Mouse (Mus musculus) kidney, adult 2 months (tissue): Measurements from ENCODE around the gene Sat2. TPM values are rescaled to one million over a fixed set of nuclear protein-coding genes. Genes with fewer than 3 reads are reported as not detected.

Experiments
- DNase-seq: peaks from one replicate; pipeline ENCODE4 v3.0.0; 2021
- H3K27ac ChIP-seq: fragments of 200-500 bp; 2 replicates; pipeline ENCODE4 v1.5.1; 2012; ENCODE audit warnings: low read depth, low read length, control low read depth, inconsistent platforms; ENCODE audit not compliant: insufficient read depth
- H3K27me3 ChIP-seq: fragments of 200-500 bp; replicated peaks from 2 replicates; pipeline ENCODE4 v1.6.1; 2012; ENCODE audit warnings: mild to moderate bottlenecking, moderate library complexity, low read length, inconsistent platforms; ENCODE audit not compliant: control insufficient read depth, insufficient read depth
- H3K36me3 ChIP-seq: fragments of 200-500 bp; 2 replicates; pipeline ENCODE4 v1.6.1; 2012; ENCODE audit warnings: mild to moderate bottlenecking, moderate library complexity, low read length, inconsistent platforms; ENCODE audit not compliant: control insufficient read depth, insufficient read depth
- H3K4me1 ChIP-seq: fragments of 200-500 bp; 2 replicates; pipeline ENCODE4 v1.6.1; 2011; ENCODE audit warnings: low read length; ENCODE audit not compliant: control insufficient read depth, insufficient read depth
- H3K4me3 ChIP-seq: fragments of 200-500 bp; 2 replicates; pipeline ENCODE4 v1.5.1; 2011; ENCODE audit warnings: mild to moderate bottlenecking, low read depth, low read length, control low read depth; ENCODE audit not compliant: insufficient read depth
- CTCF ChIP-seq: fragments of 200-500 bp; conservative IDR thresholded peaks from 2 replicates; pipeline ENCODE4 v1.5.1; 2011; ENCODE audit warnings: low read depth, mild to moderate bottlenecking, control low read depth, low read length, moderate library complexity, mixed read lengths; ENCODE audit not compliant: insufficient read depth, insufficient read length
- POLR2A ChIP-seq: fragments of 200-500 bp; IDR thresholded peaks from one replicate; pipeline ENCODE4 v1.6.1; 2011; ENCODE audit warnings: low read depth, low read length, control low read depth
- WGBS: fragments of 180-500 bp; shearing (Covaris S2); methylation state at CpG from one replicate; pipeline ENCODE4 v1.1.7; 2018; 5-methylcytosine and 5-hydroxymethylcytosine counted together
- polyA plus RNA-seq: library from polyadenylated mRNA; depleted of rRNA; stranded (reverse); fragments of >200 nt; gene quantifications from 2 replicates; pipeline ENCODE4 v1.2.3, GENCODE M21; 2012

Gene Sat2
- polyA plus RNA-seq, 1 experiment: 18.8 TPM

- TF ChIP-seq CTCF: no peak
- TF ChIP-seq POLR2A: no peak
- DNase-seq: no peak
- peak overlapping the region; percentile 89 for H3K27ac ChIP-seq
Observed at GRCm38 (mm10) chr11:69662967-69663671, 41.3 kb downstream of the Sat2 start.

GRCm38 (mm10) chr11:69663795-69664194 is 42.0 kb downstream of the Sat2 start:
- no peak overlapping the region for H3K4me3 ChIP-seq
- no peak overlapping the region; the same call in 1 of the 2 replicates for H3K27ac ChIP-seq
- peaks cover 6% of the 10 kb centered on the region; the same call in 1 of the 2 replicates for H3K4me1 ChIP-seq
- H3K27me3 ChIP-seq: no peaks in the 10 kb centered on the region
- peaks cover 4% of the 10 kb centered on the region; the same call in 1 of the 2 replicates for H3K36me3 ChIP-seq
- no peak for TF ChIP-seq CTCF
- TF ChIP-seq POLR2A: no peak
- 67% methylated on average over 6 of the region's 6 CpGs for WGBS
- DNase-seq: peak; percentile 54

More at GRCm38 (mm10) chr11:69662967-69663671, 41.3 kb downstream of the Sat2 start:
- peak overlapping the region; percentile 79 for H3K4me3 ChIP-seq
- peaks cover 4% of the 10 kb centered on the region; the same call in 1 of the 2 replicates for H3K36me3 ChIP-seq
- peaks cover 6% of the 10 kb centered on the region; the same call in 1 of the 2 replicates for H3K4me1 ChIP-seq
- no peaks in the 10 kb centered on the region for H3K27me3 ChIP-seq
- WGBS: 70% methylated on average over 13 of the region's 13 CpGs

GRCm38 (mm10) chr11:69664841-69665240 is 43.0 kb downstream of the Sat2 start:
- Histone ChIP-seq H3K36me3 (peaks cover 6% of the 10 kb centered on the region; the same call in 1 of the 2 replicates), H3K27me3 (no peaks in the 10 kb centered on the region), H3K4me3 (no peak overlapping the region), H3K4me1 (peaks cover 6% of the 10 kb centered on the region; the same call in 1 of the 2 replicates), H3K27ac (no peak overlapping the region)
- WGBS: 85% methylated on average over 7 of the region's 7 CpGs
- DNase-seq: no peak
- TF ChIP-seq POLR2A (no peak), CTCF (no peak)

GRCm38 (mm10) chr11:69665457-69665960 is 43.7 kb downstream of the Sat2 start:
- Histone ChIP-seq H3K4me1 (peaks cover 8% of the 10 kb centered on the region; the same call in 1 of the 2 replicates), H3K36me3 (peaks cover 6% of the 10 kb centered on the region; the same call in 1 of the 2 replicates), H3K27me3 (no peaks in the 10 kb centered on the region), H3K4me3 (no peak overlapping the region), H3K27ac (no peak overlapping the region)
- WGBS: 70% methylated on average over 9 of the region's 9 CpGs
- no peak for DNase-seq
- no peak for TF ChIP-seq CTCF
- no peak for TF ChIP-seq POLR2A

- Histone ChIP-seq H3K27ac (no peak within 1 kb of the TSS), H3K4me3 (no peak within 1 kb of the TSS), H3K27me3 (no peaks in the 10 kb centered on the region), H3K36me3 (peaks cover 6% of the 10 kb centered on the region; the same call in 1 of the 2 replicates), H3K4me1 (peaks cover 11% of the 10 kb centered on the region; the same call in 1 of the 2 replicates)
- 39% methylated on average over 7 of the region's 7 CpGs for WGBS
- DNase-seq: peak; percentile 47
- TF ChIP-seq CTCF (no peak), POLR2A (no peak)
Observed at GRCm38 (mm10) chr11:69665961-69666664, 44.3 kb downstream of the Sat2 start, which contains the start of gene Cd68. Gene Cd68, minus strand, starts transcription at chr11:69666153.

- Histone ChIP-seq H3K4me3 (no peak overlapping the region), H3K36me3 (peaks cover 6% of the 10 kb centered on the region; the same call in 1 of the 2 replicates), H3K27me3 (no peaks in the 10 kb centered on the region), H3K4me1 (peaks cover 8% of the 10 kb centered on the region; the same call in 1 of the 2 replicates), H3K27ac (no peak overlapping the region)
- 93% methylated on average over 3 of the region's 3 CpGs for WGBS
- no peak for DNase-seq
- TF ChIP-seq POLR2A (no peak), CTCF (no peak)
Observed at GRCm38 (mm10) chr11:69666665-69667005, 44.8 kb downstream of the Sat2 start.
